Mouse (Mus musculus) midbrain, embryonic 15.5 days (tissue): Measurements from ENCODE around the gene Rgs13. TPM values are rescaled to one million over a fixed set of nuclear protein-coding genes. Genes with fewer than 3 reads are reported as not detected.

Source experiments
- polyA plus RNA-seq: library from polyadenylated mRNA; unstranded; fragments of >200 nt; fragmentation: Nextera tagmentation; extraction: Ambion mirVana; gene quantifications from 2 replicates; pipeline ENCODE4 v1.2.1, GENCODE M21; 2015

Rgs13 gene
- polyA plus RNA-seq, 1 experiment from 2014 or later, result 0.83 TPM

Other genes starting within 250 kb of the Rgs13 start
- 131 and 137 TPM in 2 replicates for gene Rgs2, start 173.2 kb downstream of the Rgs13 start, polyA plus RNA-seq
- gene Rgs1, start 71.9 kb upstream of the Rgs13 start, polyA plus RNA-seq, result not detected in 2 replicates